Mouse (Mus musculus) intestine, embryonic 14.5 days (tissue): Measurements from ENCODE around the gene Kit. TPM values are rescaled to one million over a fixed set of nuclear protein-coding genes. Genes with fewer than 3 reads are reported as not detected.

Source experiments
- ATAC-seq: fragments of 200-750 bp; cut with Nextera tagmentation; replicated peaks from 2 replicates; pipeline ENCODE4 v1.8.0; 2017; ENCODE audit warnings: low read depth, moderate number of reproducible peaks, moderate TSS enrichment, moderate library complexity; ENCODE audit not compliant: low FRiP score, low TSS enrichment
- DNase-seq: peaks from one replicate; pipeline ENCODE4 v3.0.0-alpha.2; 2018; ENCODE audit warnings: low spot score
- H3K27ac ChIP-seq: fragments of 300-500 bp; sonication (generic); 2 replicates; pipeline ENCODE4 v1.5.1; 2014; ENCODE audit warnings: low read depth, mild to moderate bottlenecking, control low read depth
- H3K27me3 ChIP-seq: fragments of 300-500 bp; sonication (generic); replicated peaks from 2 replicates; pipeline ENCODE4 v1.6.1; 2014; ENCODE audit warnings: low read length, control low read depth; ENCODE audit not compliant: control insufficient read depth, insufficient read depth
- H3K36me3 ChIP-seq: fragments of 300-500 bp; sonication (generic); 2 replicates; pipeline ENCODE4 v1.6.1; 2014; ENCODE audit warnings: low read length, control low read depth; ENCODE audit not compliant: control insufficient read depth, insufficient read depth
- H3K4me1 ChIP-seq: fragments of 300-500 bp; sonication (generic); replicated peaks from 2 replicates; pipeline ENCODE4 v1.6.1; 2014; ENCODE audit warnings: low read length, control low read depth, mixed read lengths; ENCODE audit not compliant: control insufficient read depth, insufficient read depth
- H3K4me2 ChIP-seq: fragments of 300-500 bp; sonication (generic); 2 replicates; pipeline ENCODE4 v1.6.1; 2014; ENCODE audit warnings: low read length
- H3K4me3 ChIP-seq: fragments of 300-500 bp; sonication (generic); 2 replicates; pipeline ENCODE4 v1.5.1; 2014; ENCODE audit warnings: low read depth, low read length, control low read depth, mixed read lengths
- H3K9ac ChIP-seq: fragments of 300-500 bp; sonication (generic); 2 replicates; pipeline ENCODE4 v1.6.1; 2014; ENCODE audit warnings: mild to moderate bottlenecking, low read length
- H3K9me3 ChIP-seq: fragments of 300-500 bp; sonication (generic); 2 replicates; pipeline ENCODE4 v1.6.1; 2016; ENCODE audit warnings: low read length, control low read depth; ENCODE audit not compliant: control insufficient read depth
- WGBS: fragments of 180-500 bp; shearing (Covaris S2); extraction: QIAGEN DNeasy Blood & Tissue Kit; methylation state at CpG from one replicate; pipeline ENCODE4 v1.1.7; 2014; 5-methylcytosine and 5-hydroxymethylcytosine counted together
- polyA plus RNA-seq: library from polyadenylated mRNA; unstranded; fragments of >200 nt; fragmentation: Nextera tagmentation; extraction: Ambion mirVana; gene quantifications from 2 replicates; pipeline ENCODE4 v1.2.1, GENCODE M21; 2014

Kit gene
- polyA plus RNA-seq, 1 experiment from 2014 or later: 42.8 TPM

DNA sequence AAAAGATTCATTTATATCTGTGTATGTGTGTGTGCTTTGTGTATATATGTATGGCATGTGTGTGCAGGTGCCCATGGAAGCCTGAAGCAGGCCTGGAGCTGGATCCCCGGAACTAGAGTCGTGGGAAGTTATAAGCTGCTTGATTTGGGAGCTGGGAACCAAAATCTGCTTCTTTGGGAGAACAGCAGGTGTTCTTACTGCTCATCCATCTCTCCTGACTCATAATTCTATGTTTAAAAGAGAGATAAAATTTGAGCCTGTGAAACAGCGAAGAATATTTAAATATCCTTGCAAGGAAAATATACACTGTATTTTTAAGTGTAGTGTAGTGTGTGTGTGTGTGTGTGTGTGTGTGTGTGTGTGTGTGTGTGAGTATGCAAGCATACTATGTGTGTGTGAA lies 21.7 kb upstream of the Kit start:
- Histone ChIP-seq H3K9ac (no peak overlapping the region), H3K27ac (no peak overlapping the region), H3K4me2 (no peak overlapping the region), H3K36me3 (no peaks in the 10 kb centered on the region), H3K27me3 (no peaks in the 10 kb centered on the region), H3K4me3 (no peak overlapping the region), H3K4me1 (no peaks in the 10 kb centered on the region), H3K9me3 (0 out of 2 replicates have a peak, but pooled peaks cover 3% of the 10 kb centered on the region)
- DNase-seq (no peak), ATAC-seq (no peak)
- WGBS: 93% methylated on average over 3 of the region's 3 CpGs

DNA sequence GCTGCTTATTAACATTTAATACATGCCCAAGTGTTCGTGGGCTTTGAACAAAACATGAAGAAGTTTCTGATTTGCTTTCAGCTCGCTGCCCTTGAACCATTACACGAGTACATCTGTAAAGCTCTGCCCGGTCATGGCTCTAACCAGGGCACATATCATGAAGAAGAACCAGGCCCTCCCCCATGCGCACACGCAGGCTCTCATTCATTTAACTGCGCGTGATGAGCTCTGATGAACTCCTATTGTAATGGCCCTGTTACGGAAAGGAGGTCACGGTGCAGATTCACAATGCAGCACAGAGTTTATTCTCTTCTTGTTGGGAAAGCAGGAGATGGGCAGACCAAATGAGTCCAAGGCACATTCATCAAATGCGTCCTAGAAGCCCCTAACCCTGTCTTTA lies 17.1 kb upstream of the Kit start:
- ATAC-seq: no peak
- no peak overlapping the region for H3K4me2 ChIP-seq
- H3K36me3 ChIP-seq: no peaks in the 10 kb centered on the region
- 86% methylated on average over 11 of the region's 11 CpGs for WGBS
- H3K27me3 ChIP-seq: no peaks in the 10 kb centered on the region
- no peak for DNase-seq
- H3K27ac ChIP-seq: no peak overlapping the region
- no peak overlapping the region for H3K4me3 ChIP-seq
- no peaks in the 10 kb centered on the region for H3K9me3 ChIP-seq
- H3K9ac ChIP-seq: no peak overlapping the region
- H3K4me1 ChIP-seq: no peaks in the 10 kb centered on the region

DNA sequence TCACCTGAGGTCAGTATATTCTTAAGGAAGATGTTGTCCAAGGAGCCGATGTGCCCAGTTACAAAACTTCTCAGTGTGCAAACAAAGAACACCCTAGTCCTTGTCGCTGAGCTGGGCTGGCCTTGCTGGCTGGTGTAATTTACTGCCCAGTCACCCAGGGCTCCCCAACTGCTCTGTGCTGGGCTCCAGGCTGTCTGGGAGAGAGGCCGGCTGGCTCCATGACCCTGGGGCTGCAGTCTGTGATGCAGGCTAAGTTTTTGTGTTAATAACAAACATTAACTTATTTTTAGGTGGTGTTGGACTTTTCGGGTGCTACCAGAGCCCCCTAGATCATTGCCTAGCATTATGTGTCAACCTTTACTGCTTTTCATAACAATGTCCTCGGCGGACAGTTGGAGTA lies 15.4 kb upstream of the Kit start:
- Histone ChIP-seq H3K27ac (no peak overlapping the region), H3K9me3 (no peaks in the 10 kb centered on the region), H3K36me3 (no peaks in the 10 kb centered on the region), H3K4me1 (no peaks in the 10 kb centered on the region), H3K4me2 (no peak overlapping the region), H3K27me3 (no peaks in the 10 kb centered on the region), H3K4me3 (no peak overlapping the region), H3K9ac (no peak overlapping the region)
- WGBS: 30% methylated on average over 6 of the region's 6 CpGs
- DNase-seq (no peak), ATAC-seq (no peak)

DNA sequence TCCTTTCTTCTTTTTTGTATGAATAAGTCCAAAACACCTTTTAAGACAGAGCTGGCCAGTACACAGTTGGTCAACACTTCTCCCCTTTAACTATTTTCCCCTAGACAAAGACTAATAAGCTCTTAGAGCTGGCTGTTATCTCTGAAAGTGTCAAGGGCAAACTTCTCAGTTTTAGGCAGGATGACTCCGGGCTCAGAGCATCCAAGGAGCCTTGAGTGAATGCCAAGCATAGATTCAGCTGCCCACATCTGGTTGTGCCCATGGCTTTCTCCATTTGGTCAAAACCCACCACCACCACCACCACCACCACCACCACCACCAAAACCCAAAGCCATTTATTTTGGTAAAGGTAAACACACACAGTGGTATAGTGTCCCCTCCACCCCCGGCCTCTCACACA lies 13.5 kb upstream of the Kit start:
- WGBS: 87% methylated on average over 2 of the region's 2 CpGs
- Histone ChIP-seq H3K9me3 (no peaks in the 10 kb centered on the region), H3K36me3 (no peaks in the 10 kb centered on the region), H3K4me3 (no peak overlapping the region), H3K4me2 (no peak overlapping the region), H3K27ac (no peak overlapping the region), H3K27me3 (no peaks in the 10 kb centered on the region), H3K4me1 (no peaks in the 10 kb centered on the region), H3K9ac (no peak overlapping the region)
- ATAC-seq: no peak
- no peak for DNase-seq

DNA sequence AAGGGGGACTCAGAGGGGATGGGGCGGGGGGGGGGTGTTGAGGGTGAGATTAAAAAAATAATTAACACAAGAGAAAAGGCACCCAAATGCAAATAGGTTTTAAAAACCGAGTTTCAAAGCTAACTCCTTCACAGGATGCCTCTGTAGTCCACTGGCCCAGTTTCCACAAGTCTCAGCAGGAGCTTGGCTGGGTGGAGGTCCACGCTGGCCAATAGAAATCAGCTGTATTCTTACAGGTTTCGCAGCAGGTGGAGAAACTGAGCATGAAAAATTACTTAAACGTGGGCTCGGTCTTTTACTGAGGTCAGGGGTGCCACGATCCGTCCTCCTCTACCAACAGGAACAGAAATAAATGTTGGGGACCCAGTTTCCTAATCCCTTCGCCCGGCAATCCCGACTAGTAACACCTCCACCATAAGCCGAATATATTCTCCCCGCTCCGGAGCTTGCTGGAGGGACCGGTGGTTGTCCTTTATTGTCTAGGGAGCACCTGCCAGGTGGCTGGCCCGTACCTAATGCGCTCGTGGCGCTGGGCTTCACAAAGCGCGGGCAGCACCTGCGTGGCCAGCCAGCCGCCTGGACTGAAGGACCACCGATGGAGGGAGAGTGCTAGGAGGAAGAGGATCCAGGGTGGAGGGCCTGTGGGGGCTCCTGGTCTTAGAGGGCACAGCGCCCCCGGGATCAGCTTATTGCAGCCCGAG lies 415 bp upstream of the Kit start:
- no peak overlapping the region; the same call in 1 of the 2 replicates for H3K27ac ChIP-seq
- H3K4me1 ChIP-seq: peaks cover 5% of the 10 kb centered on the region
- H3K4me3 ChIP-seq: peak overlapping the region; percentile 69
- H3K9me3 ChIP-seq: no peaks in the 10 kb centered on the region
- ATAC-seq: peak; percentile 66; the same call in 1 of the 2 replicates
- DNase-seq: no peak
- H3K36me3 ChIP-seq: no peaks in the 10 kb centered on the region
- H3K9ac ChIP-seq: peak overlapping the region; percentile 71; the same call in 1 of the 2 replicates
- H3K4me2 ChIP-seq: peak overlapping the region; percentile 100
- 5% methylated on average over 27 of the region's 27 CpGs for WGBS
- no peaks in the 10 kb centered on the region for H3K27me3 ChIP-seq

DNA sequence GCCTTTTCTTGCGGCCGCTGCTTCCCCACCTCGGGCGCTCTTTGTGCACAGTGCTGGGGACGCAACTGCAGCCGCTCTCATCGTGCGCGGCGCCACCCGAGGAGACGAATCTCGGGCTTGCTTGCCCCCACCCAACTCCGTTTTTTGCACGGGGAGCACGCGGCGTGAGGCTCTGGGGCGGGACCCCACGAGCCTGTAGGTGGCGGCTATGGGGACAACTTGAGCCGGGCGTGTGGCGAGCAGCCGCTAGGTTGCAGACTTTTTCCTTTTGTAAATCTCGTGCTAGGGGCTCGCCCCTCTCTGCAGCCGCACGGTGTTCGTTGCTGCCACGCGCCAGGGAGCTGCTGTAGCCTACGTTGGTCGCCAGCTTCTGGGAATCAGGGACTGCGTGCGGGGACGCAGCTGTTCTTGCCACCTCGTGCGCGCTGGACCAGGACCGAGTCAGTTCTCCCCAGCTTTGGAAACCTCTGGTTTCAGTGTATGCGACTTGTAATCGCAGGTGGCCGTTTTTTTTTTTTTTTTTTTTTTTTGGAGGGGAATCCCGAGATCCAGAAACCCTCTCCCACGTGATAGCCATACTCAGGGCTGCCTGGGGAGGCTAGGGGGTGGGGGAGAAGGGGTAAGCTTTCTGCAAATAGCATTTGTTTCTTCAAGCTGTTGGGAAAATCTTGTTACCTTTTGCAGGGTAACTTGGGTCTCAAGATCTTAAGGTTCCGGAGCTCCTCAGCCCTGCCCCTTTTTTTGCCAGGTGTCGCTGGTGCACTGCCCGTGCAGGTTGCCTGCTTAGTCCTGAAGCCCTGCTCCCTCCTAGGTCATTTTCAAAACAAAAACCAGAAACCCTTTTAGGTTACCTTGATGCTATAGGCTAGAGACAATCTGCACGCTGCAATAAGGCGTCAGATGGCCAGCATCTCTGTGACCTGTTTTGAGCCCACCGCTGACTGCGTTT lies 1.1 kb downstream of the Kit start:
- Histone ChIP-seq H3K4me3 (peak overlapping the region; percentile 69), H3K4me1 (peaks cover 8% of the 10 kb centered on the region), H3K9me3 (no peaks in the 10 kb centered on the region), H3K27me3 (no peaks in the 10 kb centered on the region), H3K9ac (peak overlapping the region; percentile 71), H3K4me2 (peak overlapping the region; percentile 100), H3K27ac (peak overlapping the region; percentile 40; the same call in 1 of the 2 replicates), H3K36me3 (no peaks in the 10 kb centered on the region)
- ATAC-seq (peak; percentile 57), DNase-seq (peak; percentile 84)
- under 1% methylated on average over 53 of the region's 53 CpGs for WGBS

DNA sequence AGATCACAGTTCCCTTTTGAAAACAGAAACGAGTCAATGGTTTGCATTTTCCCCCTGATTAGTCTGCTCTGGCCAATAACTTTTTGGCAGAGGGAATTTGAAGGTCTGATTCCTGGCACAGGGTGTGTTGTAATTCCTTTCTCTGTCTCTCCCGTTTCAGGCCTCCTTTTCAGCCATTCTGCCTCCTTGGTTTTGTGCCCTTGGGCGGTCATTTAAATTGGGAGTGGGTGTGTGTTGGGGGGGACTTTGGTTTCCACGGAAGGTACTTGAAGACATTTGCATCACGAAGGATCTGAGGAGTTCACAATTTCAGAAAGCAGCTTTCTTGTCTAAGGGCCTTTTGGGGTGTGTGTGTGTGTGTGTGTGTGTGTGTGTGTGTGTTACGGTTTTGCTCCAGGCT lies 2.0 kb downstream of the Kit start:
- peak overlapping the region; percentile 69 for H3K4me3 ChIP-seq
- no peak for DNase-seq
- peak overlapping the region; percentile 71 for H3K9ac ChIP-seq
- no peaks in the 10 kb centered on the region for H3K9me3 ChIP-seq
- no peak overlapping the region for H3K27ac ChIP-seq
- peaks cover 8% of the 10 kb centered on the region for H3K4me1 ChIP-seq
- no peak for ATAC-seq
- WGBS: 34% methylated on average over 6 of the region's 6 CpGs
- peak overlapping the region; percentile 100 for H3K4me2 ChIP-seq
- no peaks in the 10 kb centered on the region for H3K36me3 ChIP-seq
- H3K27me3 ChIP-seq: no peaks in the 10 kb centered on the region

DNA sequence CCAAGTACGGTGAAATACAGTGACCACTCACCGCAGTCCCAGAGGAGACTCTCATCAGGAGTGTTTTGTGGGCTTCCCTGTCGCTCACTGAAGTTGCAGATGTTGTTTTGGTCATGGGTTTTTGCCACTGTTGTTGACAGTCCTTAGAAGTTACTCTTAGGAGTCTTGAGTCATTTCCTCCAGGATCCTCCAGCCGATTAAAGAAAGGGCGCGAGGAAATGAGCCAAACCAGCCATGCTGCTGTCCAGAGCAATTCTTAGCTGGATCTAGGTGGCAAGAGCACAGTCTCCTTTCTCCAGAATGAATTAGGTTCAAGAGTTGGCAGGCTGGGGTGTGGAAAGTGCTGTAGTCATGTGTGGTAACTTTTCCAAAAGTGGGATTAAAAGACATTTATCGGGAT lies 3.4 kb downstream of the Kit start:
- Histone ChIP-seq H3K4me2 (peak overlapping the region; percentile 100), H3K4me3 (0 out of 2 replicates have a peak overlapping the region, but pooled peaks have one; percentile 69), H3K36me3 (no peaks in the 10 kb centered on the region), H3K4me1 (peaks cover 8% of the 10 kb centered on the region), H3K9ac (no peak overlapping the region), H3K27ac (no peak overlapping the region), H3K27me3 (no peaks in the 10 kb centered on the region), H3K9me3 (no peaks in the 10 kb centered on the region)
- 75% methylated on average over 7 of the region's 7 CpGs for WGBS
- no peak for DNase-seq
- no peak for ATAC-seq
